Mouse (Mus musculus) hindbrain, embryonic 11.5 days (tissue): ENCODE results near the gene Ackr2. TPM values are rescaled to one million over a fixed set of nuclear protein-coding genes. Genes with fewer than 3 reads are reported as not detected.

ENCODE experiments used
- ATAC-seq: fragments of 200-750 bp; cut with Nextera tagmentation; 2 replicates; pipeline ENCODE4 v1.8.0; 2017; ENCODE audit warnings: mild to moderate bottlenecking, moderate TSS enrichment, moderate library complexity; ENCODE audit not compliant: low FRiP score
- DNase-seq: peaks from one replicate; pipeline ENCODE4 v3.0.0-alpha.2; 2015; ENCODE audit warnings: low spot score
- H3K27ac ChIP-seq: fragments of 300-500 bp; sonication (generic); 2 replicates; pipeline ENCODE4 v1.5.1; 2014; ENCODE audit warnings: mild to moderate bottlenecking, low read depth, low read length
- H3K27me3 ChIP-seq: fragments of 300-500 bp; sonication (generic); 2 replicates; pipeline ENCODE4 v1.6.1; 2014; ENCODE audit warnings: mild to moderate bottlenecking, low read length, moderate library complexity, mixed read lengths; ENCODE audit not compliant: control insufficient read depth, insufficient read depth
- H3K36me3 ChIP-seq: fragments of 300-500 bp; sonication (generic); 2 replicates; pipeline ENCODE4 v1.6.1; 2014; ENCODE audit warnings: mild to moderate bottlenecking, low read length, moderate library complexity, mixed read lengths; ENCODE audit not compliant: control insufficient read depth, insufficient read depth
- H3K4me1 ChIP-seq: fragments of 300-500 bp; sonication (generic); replicated peaks from 2 replicates; pipeline ENCODE4 v1.6.1; 2014; ENCODE audit warnings: low read length, mixed read lengths; ENCODE audit not compliant: control insufficient read depth, insufficient read depth
- H3K4me2 ChIP-seq: fragments of 300-500 bp; sonication (generic); replicated peaks from 2 replicates; pipeline ENCODE4 v1.6.1; 2014; ENCODE audit warnings: mild to moderate bottlenecking, low read depth, low read length
- H3K4me3 ChIP-seq: fragments of 300-500 bp; sonication (generic); 2 replicates; pipeline ENCODE4 v1.5.1; 2014; ENCODE audit warnings: low read depth, low read length
- H3K9ac ChIP-seq: fragments of 300-500 bp; sonication (generic); 2 replicates; pipeline ENCODE4 v1.6.1; 2014; ENCODE audit warnings: low read depth, low read length
- H3K9me3 ChIP-seq: fragments of 300-500 bp; sonication (generic); 2 replicates; pipeline ENCODE4 v1.6.1; 2016; ENCODE audit warnings: low read length; ENCODE audit not compliant: control insufficient read depth
- whole genome bisulfite sequencing: fragments of 180-500 bp; shearing (Covaris S2); extraction: QIAGEN DNeasy Blood & Tissue Kit; methylation state at CpG from one replicate; pipeline ENCODE4 v1.1.7; 2014; 5-methylcytosine and 5-hydroxymethylcytosine counted together
- polyA plus RNA-seq: library from polyadenylated mRNA; unstranded; fragments of >200 nt; fragmentation: Nextera tagmentation; extraction: Ambion mirVana; gene quantifications from 2 replicates; pipeline ENCODE4 v1.2.1, GENCODE M21; 2014

Gene Ackr2
- polyA plus RNA-seq, 1 experiment from 2014 or later: 1.4 TPM

- WGBS: 93% methylated on average over 5 of the region's 5 CpGs
- DNase-seq (no peak), ATAC-seq (no peak)
- Histone ChIP-seq H3K27ac (no peak overlapping the region), H3K4me1 (no peaks in the 10 kb centered on the region), H3K4me3 (no peak overlapping the region), H3K9ac (no peak overlapping the region), H3K36me3 (no peaks in the 10 kb centered on the region), H3K4me2 (no peak overlapping the region), H3K27me3 (no peaks in the 10 kb centered on the region), H3K9me3 (no peaks in the 10 kb centered on the region)
Measured at GRCm38 (mm10) chr9:121906456-121906855, 8.3 kb downstream of the Ackr2 start.

- H3K4me2 ChIP-seq: no peak overlapping the region
- DNase-seq: no peak
- no peaks in the 10 kb centered on the region for H3K4me1 ChIP-seq
- no peak overlapping the region for H3K9ac ChIP-seq
- H3K27me3 ChIP-seq: no peaks in the 10 kb centered on the region
- 72% methylated on average over 10 of the region's 10 CpGs for WGBS
- ATAC-seq: no peak
- no peaks in the 10 kb centered on the region for H3K36me3 ChIP-seq
- H3K27ac ChIP-seq: no peak overlapping the region
- no peaks in the 10 kb centered on the region for H3K9me3 ChIP-seq
- H3K4me3 ChIP-seq: no peak overlapping the region
Measured at GRCm38 (mm10) chr9:121907356-121908070, 9.4 kb downstream of the Ackr2 start.

GRCm38 (mm10) chr9:121908321-121908720, 10.2 kb downstream of the Ackr2 start:
- no peak overlapping the region for H3K27ac ChIP-seq
- no peak overlapping the region for H3K9ac ChIP-seq
- no peaks in the 10 kb centered on the region for H3K4me1 ChIP-seq
- 91% methylated on average over 17 of the region's 17 CpGs for WGBS
- DNase-seq (no peak), ATAC-seq (no peak)
- H3K9me3 ChIP-seq: no peaks in the 10 kb centered on the region
- H3K4me2 ChIP-seq: no peak overlapping the region
- no peak overlapping the region for H3K4me3 ChIP-seq
- H3K27me3 ChIP-seq: no peaks in the 10 kb centered on the region
- no peaks in the 10 kb centered on the region for H3K36me3 ChIP-seq

GRCm38 (mm10) chr9:121909635-121910034, 11.5 kb downstream of the Ackr2 start:
- Histone ChIP-seq H3K36me3 (no peaks in the 10 kb centered on the region), H3K27me3 (no peaks in the 10 kb centered on the region), H3K4me1 (no peaks in the 10 kb centered on the region), H3K9me3 (no peaks in the 10 kb centered on the region), H3K9ac (no peak overlapping the region), H3K4me3 (no peak overlapping the region), H3K4me2 (no peak overlapping the region), H3K27ac (no peak overlapping the region)
- 86% methylated on average over 6 of the region's 6 CpGs for WGBS
- ATAC-seq: no peak
- no peak for DNase-seq

GRCm38 (mm10) chr9:121911196-121911595, 13.0 kb downstream of the Ackr2 start:
- no peak overlapping the region for H3K4me2 ChIP-seq
- H3K27me3 ChIP-seq: no peaks in the 10 kb centered on the region
- H3K9me3 ChIP-seq: no peaks in the 10 kb centered on the region
- DNase-seq (no peak), ATAC-seq (no peak)
- no peak overlapping the region for H3K4me3 ChIP-seq
- no peak overlapping the region for H3K9ac ChIP-seq
- no peaks in the 10 kb centered on the region for H3K4me1 ChIP-seq
- H3K27ac ChIP-seq: no peak overlapping the region
- WGBS: 89% methylated on average over 7 of the region's 7 CpGs
- no peaks in the 10 kb centered on the region for H3K36me3 ChIP-seq

GRCm38 (mm10) chr9:121912786-121913185, 14.6 kb downstream of the Ackr2 start:
- H3K27ac ChIP-seq: no peak overlapping the region
- ATAC-seq (no peak), DNase-seq (no peak)

GRCm38 (mm10) chr9:121914226-121914757, 16.1 kb downstream of the Ackr2 start:
- Histone ChIP-seq H3K36me3 (no peaks in the 10 kb centered on the region), H3K27ac (no peak overlapping the region), H3K4me2 (no peak overlapping the region), H3K9me3 (no peaks in the 10 kb centered on the region), H3K9ac (no peak overlapping the region), H3K4me3 (no peak overlapping the region), H3K4me1 (no peaks in the 10 kb centered on the region), H3K27me3 (no peaks in the 10 kb centered on the region)
- DNase-seq (no peak), ATAC-seq (no peak)
- WGBS: 91% methylated on average over 8 of the region's 8 CpGs

More at GRCm38 (mm10) chr9:121912786-121913185, 14.6 kb downstream of the Ackr2 start:
- Histone ChIP-seq H3K27me3 (no peaks in the 10 kb centered on the region), H3K4me3 (no peak overlapping the region), H3K9me3 (no peaks in the 10 kb centered on the region), H3K9ac (no peak overlapping the region), H3K36me3 (no peaks in the 10 kb centered on the region), H3K4me2 (no peak overlapping the region), H3K4me1 (no peaks in the 10 kb centered on the region)
- WGBS: 87% methylated on average over 4 of the region's 4 CpGs

GRCm38 (mm10) chr9:121915056-121915455, 16.9 kb downstream of the Ackr2 start:
- no peaks in the 10 kb centered on the region for H3K36me3 ChIP-seq
- no peak overlapping the region for H3K4me3 ChIP-seq
- H3K9ac ChIP-seq: no peak overlapping the region
- H3K27ac ChIP-seq: no peak overlapping the region
- DNase-seq (no peak), ATAC-seq (no peak)
- H3K9me3 ChIP-seq: no peaks in the 10 kb centered on the region
- WGBS: 93% methylated on average over 10 of the region's 10 CpGs
- no peak overlapping the region for H3K4me2 ChIP-seq
- H3K4me1 ChIP-seq: no peaks in the 10 kb centered on the region
- no peaks in the 10 kb centered on the region for H3K27me3 ChIP-seq

- no peak within 1 kb of the TSS for H3K9ac ChIP-seq
- H3K27ac ChIP-seq: no peak within 1 kb of the TSS
- H3K27me3 ChIP-seq: no peaks in the 10 kb centered on the region
- DNase-seq (no peak), ATAC-seq (no peak)
- no peaks in the 10 kb centered on the region for H3K9me3 ChIP-seq
- no peak within 1 kb of the TSS for H3K4me3 ChIP-seq
- H3K4me2 ChIP-seq: no peak within 1 kb of the TSS
- H3K4me1 ChIP-seq: no peaks in the 10 kb centered on the region
- no peaks in the 10 kb centered on the region for H3K36me3 ChIP-seq
- WGBS: 86% methylated on average over 8 of the region's 8 CpGs
Measured at GRCm38 (mm10) chr9:121916102-121916501, 17.9 kb downstream of the Ackr2 start, which contains the start of gene Cyp8b1. Gene Cyp8b1 (minus strand): TSS chr9:121916305.
